Mouse (Mus musculus) ovary, postnatal 14 days (tissue): Measurements from ENCODE around the gene Ldlrad3.

Experiments
- DNase-seq: peaks from one replicate; pipeline ENCODE4 v3.0.0; 2022; ENCODE audit warnings: low spot score

Ldlrad3 gene

GRCm38 (mm10) chr2:102185951-102186561, at the start of gene Ldlrad3:
Ldlrad3 (minus strand) TSS chr2:102186385.
- DNase-seq: peak; percentile 92

DNA sequence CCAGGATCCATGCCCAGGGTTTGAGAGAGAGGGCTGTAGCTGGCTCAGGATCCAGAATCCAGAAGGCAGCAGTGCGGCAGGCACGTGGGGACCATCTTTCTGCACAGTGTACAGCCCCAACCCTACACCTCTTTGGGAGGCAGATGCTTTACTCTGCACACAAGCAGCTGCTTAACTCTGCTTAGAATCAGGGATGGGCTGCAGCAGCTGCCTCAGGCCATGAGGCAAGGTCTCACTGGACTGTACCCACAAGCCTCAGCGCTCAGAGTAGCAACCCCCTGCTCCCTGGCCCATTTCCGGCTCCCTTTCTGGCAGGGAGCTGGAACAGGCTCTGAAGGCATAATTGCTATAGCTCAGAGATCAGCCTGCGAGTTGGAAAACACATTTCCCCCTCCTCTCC, 45.3 kb upstream of the Ldlrad3 start:
- peak; percentile 5 for DNase-seq

DNA sequence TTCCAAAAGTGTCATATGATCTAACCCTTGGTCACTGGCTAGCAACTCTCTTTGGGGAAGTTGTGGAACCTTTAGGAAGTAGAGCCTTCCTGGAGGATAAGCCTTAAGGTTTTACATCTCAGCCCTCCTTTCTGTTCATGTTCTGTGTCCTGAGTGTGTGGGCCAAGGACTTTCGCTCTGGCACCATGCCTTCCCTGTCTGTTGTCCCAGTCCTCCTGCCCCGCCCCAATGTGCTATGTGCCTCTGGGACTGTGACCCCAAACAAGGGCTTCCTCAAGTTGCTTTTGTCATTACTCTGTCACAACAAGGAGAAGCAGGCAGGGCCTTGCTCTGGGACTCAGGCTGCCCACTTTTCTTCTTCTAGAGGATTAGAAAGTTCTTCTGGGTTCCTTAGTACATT, 42.9 kb upstream of the Ldlrad3 start:
- DNase-seq: no peak

- DNase-seq: no peak
Measured at GRCm38 (mm10) chr2:102228331-102228730, 42.1 kb upstream of the Ldlrad3 start.

- DNase-seq: no peak
Measured at GRCm38 (mm10) chr2:102227839-102228238, 41.7 kb upstream of the Ldlrad3 start.

DNA sequence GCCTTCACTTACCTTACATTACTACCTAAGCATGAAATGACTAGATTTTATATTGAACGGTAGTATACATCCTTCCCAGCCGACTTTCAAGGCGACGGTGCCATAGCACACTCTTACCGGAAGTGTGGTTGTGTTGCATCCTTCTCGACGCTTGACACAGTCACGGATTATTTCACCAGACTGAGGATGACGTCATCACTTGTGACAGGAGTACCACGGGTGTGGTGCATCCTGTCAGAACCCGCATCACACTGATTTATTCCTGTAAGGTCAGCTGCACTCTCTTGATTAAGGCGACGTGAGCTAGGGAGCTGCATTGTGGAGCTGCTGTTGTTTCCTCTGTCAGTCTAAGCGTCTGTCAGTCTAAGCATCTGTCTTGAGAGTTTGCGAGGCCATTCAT, 40.1 kb upstream of the Ldlrad3 start:
- no peak for DNase-seq

GRCm38 (mm10) chr2:102223355-102224128, 37.4 kb upstream of the Ldlrad3 start:
- DNase-seq: no peak

DNA sequence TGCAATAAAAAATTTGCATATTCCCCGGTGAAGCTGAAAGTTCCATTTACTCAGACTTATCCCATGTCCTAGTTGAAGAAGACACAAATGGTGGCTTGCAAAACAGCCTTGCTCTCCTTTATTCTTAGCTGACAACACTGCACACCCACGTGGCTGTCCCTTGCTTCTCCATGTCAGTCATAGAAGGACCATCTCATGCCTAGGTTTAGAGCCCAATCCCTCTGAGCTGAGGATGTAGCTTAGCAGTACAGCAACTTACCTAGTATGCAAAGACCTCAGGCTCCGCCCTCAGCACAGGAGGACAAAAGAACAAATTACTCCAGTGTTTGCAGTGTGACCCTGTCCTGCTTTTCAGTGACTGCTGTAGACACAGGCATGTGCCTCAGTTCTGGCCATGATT, 36.6 kb upstream of the Ldlrad3 start:
- no peak for DNase-seq

DNA sequence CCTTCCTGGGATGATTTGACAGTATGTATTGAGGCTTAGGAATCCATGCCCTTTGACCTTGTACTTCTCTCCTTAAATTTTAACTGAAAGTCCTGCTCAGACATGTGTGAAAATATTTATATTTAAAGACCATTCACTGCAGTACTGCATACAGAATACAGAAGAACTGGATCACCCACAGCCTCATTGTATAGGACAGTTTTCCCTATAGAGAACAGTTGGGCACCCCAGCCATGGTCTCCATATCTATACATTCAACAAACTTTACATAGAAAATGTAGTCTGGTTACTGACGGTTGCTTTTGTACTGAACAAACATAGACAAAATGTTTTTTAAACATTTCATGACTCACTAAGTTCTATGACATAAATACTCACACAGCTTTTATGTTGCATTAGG, 30.6 kb upstream of the Ldlrad3 start:
- no peak for DNase-seq

DNA sequence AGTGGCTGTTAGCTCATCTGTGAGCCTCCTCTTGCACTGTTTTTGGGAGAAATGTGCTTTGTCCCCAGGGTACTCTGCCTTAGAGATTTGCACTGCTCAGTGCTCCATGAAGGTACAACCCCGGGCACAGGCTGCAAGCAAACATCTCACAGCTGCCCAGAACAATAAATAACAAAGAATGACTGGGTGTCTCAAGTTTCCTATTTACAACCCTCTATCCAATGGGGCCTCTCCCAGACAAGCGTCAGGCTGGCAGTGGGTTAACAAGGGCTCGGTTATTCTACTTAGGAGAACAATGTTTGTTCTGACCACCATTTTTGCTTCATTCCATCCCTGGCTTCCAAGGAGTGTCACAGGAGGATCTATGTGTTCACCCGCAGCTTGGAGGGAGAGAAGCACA, 25.9 kb upstream of the Ldlrad3 start:
- DNase-seq: no peak

DNA sequence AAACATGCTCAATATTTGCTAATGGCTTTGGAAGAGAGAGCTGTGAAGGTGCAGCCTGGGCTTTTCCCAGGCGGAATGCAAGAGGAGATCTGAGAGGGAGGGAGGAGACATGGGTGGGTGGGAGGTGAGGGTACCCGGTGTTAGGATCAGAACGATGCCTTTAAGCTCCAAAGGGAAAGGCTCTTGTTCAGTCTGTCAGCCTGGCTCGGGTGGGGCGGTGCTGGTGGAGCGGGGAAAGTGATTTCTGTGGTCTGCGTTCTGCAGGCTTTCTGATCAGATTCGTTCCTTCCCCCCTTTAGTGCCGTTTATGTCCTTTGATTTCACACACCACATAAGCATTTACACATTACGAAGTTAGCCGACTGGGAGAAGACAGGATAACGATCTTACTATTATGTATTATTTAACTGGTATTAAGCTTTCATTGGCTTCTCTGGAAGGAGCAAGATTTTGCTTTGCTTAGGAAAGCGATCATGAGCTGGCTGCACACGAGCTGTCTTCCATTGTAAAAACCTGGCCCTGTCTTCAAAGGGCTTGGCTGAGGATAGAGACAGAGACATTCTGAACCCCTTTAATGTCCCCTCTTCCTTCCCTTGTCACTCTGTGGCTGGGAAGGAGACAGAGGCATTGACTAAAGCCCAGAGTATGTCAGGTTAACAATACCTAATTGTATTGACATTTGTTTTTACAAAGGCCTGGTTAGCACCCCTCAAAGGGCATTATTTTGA, 19.7 kb upstream of the Ldlrad3 start:
- DNase-seq: no peak

DNA sequence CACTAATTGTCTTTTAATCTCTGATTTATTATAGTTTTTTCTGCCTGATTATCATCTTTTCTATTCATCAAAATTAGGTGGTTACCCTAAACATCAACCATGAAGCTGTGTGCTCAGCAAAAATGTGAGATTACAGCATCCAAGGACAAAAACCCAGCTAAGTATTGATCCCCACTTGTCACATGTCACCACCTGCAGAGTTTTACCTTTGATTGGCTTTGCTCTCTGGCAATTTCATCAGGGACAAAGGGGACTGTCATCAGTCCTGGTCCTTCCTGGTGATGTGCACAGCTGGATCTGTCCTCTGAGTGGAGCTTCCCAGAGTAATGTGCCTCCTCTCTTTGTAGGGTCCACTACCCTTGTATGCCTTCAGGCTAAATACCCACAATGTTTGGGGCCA, 17.3 kb upstream of the Ldlrad3 start:
- DNase-seq: no peak

DNA sequence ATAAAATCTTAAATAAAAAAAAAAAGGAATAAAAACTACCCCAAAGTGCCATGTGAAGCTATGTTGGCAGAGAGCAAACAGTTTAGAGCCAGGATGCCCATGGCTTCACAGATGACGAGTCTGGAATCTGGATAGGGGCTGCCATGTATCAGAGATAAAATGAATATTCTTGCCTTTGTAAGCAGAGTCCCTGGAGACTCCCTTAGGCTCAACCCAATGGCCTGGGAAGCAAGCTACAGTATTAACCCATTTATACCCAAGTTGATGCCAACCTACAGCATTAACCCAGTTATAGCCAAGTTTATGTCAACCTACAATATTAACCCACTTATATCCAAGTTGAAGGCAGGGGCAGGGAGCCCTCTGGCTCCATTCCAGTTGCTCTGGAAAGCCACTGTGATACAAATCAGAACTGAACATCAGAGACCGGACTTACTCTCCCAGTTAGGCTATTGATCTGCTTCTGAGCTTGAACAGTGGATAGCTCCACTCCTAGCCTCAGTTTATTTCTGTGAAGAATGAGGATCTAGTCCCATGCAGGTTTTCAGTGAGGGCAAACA, 16.1 kb upstream of the Ldlrad3 start:
- no peak for DNase-seq

DNA sequence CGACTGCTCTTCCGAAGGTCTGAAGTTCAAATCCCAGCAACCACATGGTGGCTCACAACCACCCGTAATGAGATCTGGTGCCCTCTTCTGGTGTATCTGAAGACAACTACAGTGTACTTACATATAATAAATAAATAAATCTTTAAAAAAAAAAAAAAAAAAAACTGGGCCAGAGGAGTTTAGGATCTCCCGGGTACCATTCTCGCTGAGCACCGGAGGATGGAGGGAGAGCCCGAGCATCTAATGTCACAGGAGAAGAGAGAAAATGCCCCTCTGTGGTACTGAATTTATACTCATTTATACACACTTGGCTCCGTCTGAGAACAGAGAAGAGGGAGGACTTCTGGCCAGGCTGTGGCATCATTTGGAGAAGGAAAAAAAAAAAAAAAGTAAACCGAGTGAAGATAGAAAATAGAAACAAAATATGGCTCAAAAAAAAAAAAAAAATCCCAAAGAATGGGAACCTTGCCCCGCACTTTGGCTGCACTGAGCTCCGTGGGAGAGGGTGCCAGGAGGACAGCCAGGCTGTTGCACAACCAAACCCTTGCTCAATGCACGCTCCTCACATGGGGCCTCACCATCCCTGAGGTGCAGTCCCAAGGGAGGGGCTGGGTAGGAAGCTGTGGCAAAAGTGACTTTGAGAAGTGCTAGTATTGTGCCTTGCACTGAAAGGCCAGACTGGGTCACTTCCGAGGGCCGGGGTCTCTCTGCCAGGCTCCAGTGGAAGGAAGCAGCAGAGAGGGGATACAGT, 15.2 kb upstream of the Ldlrad3 start:
- DNase-seq: peak; percentile 29

DNA sequence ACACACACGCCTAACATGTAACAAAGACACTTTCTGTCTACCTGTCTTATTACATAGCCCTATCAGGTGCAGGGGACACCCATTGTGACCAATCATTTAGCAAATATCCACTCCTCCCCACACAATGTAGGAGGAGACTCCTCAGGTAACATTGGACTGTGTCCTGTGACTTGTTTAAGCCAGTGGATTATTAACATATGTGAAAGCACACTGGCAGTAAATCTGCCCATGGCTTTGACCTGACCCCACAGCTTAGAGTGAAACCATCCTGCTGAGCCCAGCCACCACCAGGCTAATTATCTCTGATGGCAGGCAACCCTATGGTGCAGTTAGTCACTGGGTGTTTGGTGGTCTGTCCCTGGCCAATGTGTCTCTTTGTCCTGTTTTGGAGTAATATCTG, 11.1 kb upstream of the Ldlrad3 start:
- DNase-seq: no peak

GRCm38 (mm10) chr2:102196709-102197108, 10.5 kb upstream of the Ldlrad3 start:
- no peak for DNase-seq

DNA sequence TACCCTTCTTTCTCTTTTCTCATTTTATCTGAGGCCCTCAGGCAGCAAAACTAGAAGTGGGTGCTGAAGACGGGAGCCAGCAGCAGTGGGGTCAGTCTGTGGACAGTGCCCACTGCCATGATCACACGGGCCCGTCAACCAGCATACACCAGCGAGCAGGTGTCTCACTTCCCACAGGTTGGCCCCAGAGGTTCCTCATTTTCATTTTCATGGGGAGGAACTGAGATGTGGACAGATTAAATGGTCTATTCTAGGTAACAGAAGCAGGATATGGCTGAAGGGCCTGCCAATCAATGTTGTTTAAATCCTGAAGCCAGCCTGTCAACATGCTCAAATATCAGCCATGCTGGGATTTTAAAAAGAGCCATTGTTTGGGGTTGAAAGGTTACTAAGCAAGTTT, 9.3 kb upstream of the Ldlrad3 start:
- DNase-seq: no peak

GRCm38 (mm10) chr2:102194247-102194646, 8.1 kb upstream of the Ldlrad3 start:
- DNase-seq: no peak

DNA sequence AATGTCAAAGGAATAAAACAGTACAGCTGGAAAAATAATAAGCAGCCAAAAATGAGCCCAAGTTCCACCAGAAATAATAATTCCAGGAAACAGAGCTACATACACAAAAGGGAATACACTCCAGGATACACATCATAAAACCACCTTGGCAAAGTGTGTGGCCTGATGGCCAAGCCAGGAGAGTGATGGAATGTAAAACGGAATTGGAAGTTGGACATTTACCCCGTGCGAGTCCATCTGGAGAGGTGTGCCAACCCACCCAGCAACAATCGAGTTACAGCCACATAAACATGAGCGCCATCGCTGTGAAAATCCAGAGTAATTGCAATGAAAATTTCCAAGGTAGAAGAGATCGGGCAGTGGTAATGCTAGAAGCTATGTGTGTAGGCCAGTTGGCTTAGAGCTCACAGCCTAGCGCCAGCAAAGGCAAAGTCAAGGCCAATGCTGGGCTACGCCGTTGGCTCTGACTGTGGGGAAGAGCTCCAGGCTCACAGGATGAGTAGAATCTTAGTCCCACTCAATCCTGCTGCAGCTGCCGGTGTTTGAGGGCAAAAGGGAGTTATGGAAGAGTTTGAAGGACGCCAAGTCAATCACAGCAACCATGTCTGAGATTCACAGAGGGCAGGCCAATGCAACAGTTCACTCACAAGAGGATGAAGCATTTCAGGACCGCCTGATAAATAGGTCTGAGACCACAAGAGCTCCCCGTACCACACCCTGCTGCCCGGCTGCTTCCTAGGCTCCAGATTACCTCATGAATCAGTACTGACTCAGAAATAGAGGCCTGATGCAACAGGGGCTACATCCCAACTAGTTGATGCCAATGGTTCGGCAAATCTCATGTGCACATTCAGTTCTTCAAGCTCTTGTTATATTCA, 7.0 kb upstream of the Ldlrad3 start:
- DNase-seq: no peak

GRCm38 (mm10) chr2:102191736-102192135, 5.6 kb upstream of the Ldlrad3 start:
- no peak for DNase-seq

- DNase-seq: no peak
Measured at GRCm38 (mm10) chr2:102190956-102191355, 4.8 kb upstream of the Ldlrad3 start.
